Mouse (Mus musculus): ENCODE results near the gene Hipk2. TPM values are rescaled to one million over a fixed set of nuclear protein-coding genes. Genes with fewer than 3 reads are reported as not detected.

Hipk2 gene
- polyA plus RNA-seq, 1 experiment from 2014 or later, result 13.7 TPM

GRCm38 (mm10) chr6:38669580-38669979 is 206.4 kb downstream of the Hipk2 start:
- Histone ChIP-seq H3K9ac (ENCODE audit: low read length) (no peak overlapping the region), H3K4me3 (ENCODE audit: low read depth, low read length) (no peak overlapping the region), H3K4me2 (replicated peaks; ENCODE audit: low read depth) (no peak overlapping the region), H3K27me3 (ENCODE audit: control insufficient read depth, insufficient read depth, low read length) (no peaks in the 10 kb centered on the region), H3K36me3 (ENCODE audit: control insufficient read depth, insufficient read depth, low read length) (no peaks in the 10 kb centered on the region), H3K4me1 (replicated peaks; ENCODE audit: control insufficient read depth, insufficient read depth) (no peaks in the 10 kb centered on the region), H3K9me3 (ENCODE audit: control insufficient read depth, low read length) (no peaks in the 10 kb centered on the region), H3K27ac (replicated peaks) (no peak overlapping the region)
- WGBS, result 81% methylated on average over 6 of the region's 6 CpGs
- DNase-seq (ENCODE audit: low spot score) (no peak), ATAC-seq (ENCODE audit: low FRiP score, low TSS enrichment) (no peak)
- TF ChIP-seq CTCF (IDR thresholded peaks at IDR 0.05; ENCODE audit: low read depth) (peak; percentile 41), EP300 (optimal IDR thresholded peaks at IDR 0.05) (no peak)

GRCm38 (mm10) chr6:38662714-38663615 is 213.0 kb downstream of the Hipk2 start, which contains the start of gene Clec2l:
Gene Clec2l, plus strand, starts transcription at chr6:38663069.
- DNase-seq (ENCODE audit: low spot score), result peak; percentile 49
- peak within 1 kb of the TSS; percentile 56 for H3K9ac ChIP-seq (ENCODE audit: low read length)
- WGBS, result under 1% methylated on average over 55 of the region's 84 CpGs
- H3K4me1 ChIP-seq (replicated peaks; ENCODE audit: control insufficient read depth, insufficient read depth), result 0 out of 2 replicates have a peak, but pooled peaks cover 2% of the 10 kb centered on the region
- H3K4me3 ChIP-seq (ENCODE audit: low read depth, low read length), result peak within 1 kb of the TSS; percentile 47
- no peaks in the 10 kb centered on the region for H3K36me3 ChIP-seq (ENCODE audit: control insufficient read depth, insufficient read depth, low read length)
- ATAC-seq (ENCODE audit: low FRiP score, low TSS enrichment), result peak; percentile 77
- H3K4me2 ChIP-seq (replicated peaks; ENCODE audit: low read depth), result peak within 1 kb of the TSS; percentile 82
- H3K27me3 ChIP-seq (ENCODE audit: control insufficient read depth, insufficient read depth, low read length), result no peaks in the 10 kb centered on the region
- no peak for TF ChIP-seq EP300 (optimal IDR thresholded peaks at IDR 0.05)
- TF ChIP-seq CTCF (IDR thresholded peaks at IDR 0.05; ENCODE audit: low read depth), result no peak
- H3K27ac ChIP-seq (replicated peaks), result no peak within 1 kb of the TSS
- no peaks in the 10 kb centered on the region for H3K9me3 ChIP-seq (ENCODE audit: control insufficient read depth, low read length)

- Histone ChIP-seq H3K4me3 (ENCODE audit: low read depth, low read length) (no peak overlapping the region), H3K4me2 (replicated peaks; ENCODE audit: low read depth) (no peak overlapping the region), H3K27me3 (ENCODE audit: control insufficient read depth, insufficient read depth, low read length) (no peaks in the 10 kb centered on the region), H3K9ac (ENCODE audit: low read length) (no peak overlapping the region), H3K9me3 (ENCODE audit: control insufficient read depth, low read length) (no peaks in the 10 kb centered on the region), H3K27ac (replicated peaks) (no peak overlapping the region), H3K36me3 (ENCODE audit: control insufficient read depth, insufficient read depth, low read length) (no peaks in the 10 kb centered on the region), H3K4me1 (replicated peaks; ENCODE audit: control insufficient read depth, insufficient read depth) (0 out of 2 replicates have a peak, but pooled peaks cover 2% of the 10 kb centered on the region)
- ATAC-seq (ENCODE audit: low FRiP score, low TSS enrichment) (no peak), DNase-seq (ENCODE audit: low spot score) (no peak)
- no peak for TF ChIP-seq CTCF (IDR thresholded peaks at IDR 0.05; ENCODE audit: low read depth)
- TF ChIP-seq EP300 (optimal IDR thresholded peaks at IDR 0.05), result no peak
- 66% methylated on average over 4 of the region's 4 CpGs for WGBS
Measured at GRCm38 (mm10) chr6:38661626-38662025, 214.3 kb downstream of the Hipk2 start.

GRCm38 (mm10) chr6:38650263-38650937 is 225.6 kb downstream of the Hipk2 start:
- DNase-seq (ENCODE audit: low spot score), result peak; percentile 74
- Histone ChIP-seq H3K4me2 (replicated peaks; ENCODE audit: low read depth) (no peak overlapping the region), H3K4me1 (replicated peaks; ENCODE audit: control insufficient read depth, insufficient read depth) (no peaks in the 10 kb centered on the region), H3K4me3 (ENCODE audit: low read depth, low read length) (no peak overlapping the region), H3K27me3 (ENCODE audit: control insufficient read depth, insufficient read depth, low read length) (no peaks in the 10 kb centered on the region), H3K27ac (replicated peaks) (no peak overlapping the region), H3K9me3 (ENCODE audit: control insufficient read depth, low read length) (no peaks in the 10 kb centered on the region), H3K36me3 (ENCODE audit: control insufficient read depth, insufficient read depth, low read length) (no peaks in the 10 kb centered on the region), H3K9ac (ENCODE audit: low read length) (no peak overlapping the region)
- peak; percentile 68; the same call in 1 of the 2 replicates for ATAC-seq (ENCODE audit: low FRiP score, low TSS enrichment)
- WGBS, result 30% methylated on average over 14 of the region's 14 CpGs
- peak; percentile 98 for TF ChIP-seq CTCF (IDR thresholded peaks at IDR 0.05; ENCODE audit: low read depth)
- TF ChIP-seq EP300 (optimal IDR thresholded peaks at IDR 0.05), result no peak

GRCm38 (mm10) chr6:38649545-38649944 is 226.4 kb downstream of the Hipk2 start:
- Histone ChIP-seq H3K4me1 (replicated peaks; ENCODE audit: control insufficient read depth, insufficient read depth) (no peaks in the 10 kb centered on the region), H3K9ac (ENCODE audit: low read length) (no peak overlapping the region), H3K36me3 (ENCODE audit: control insufficient read depth, insufficient read depth, low read length) (no peaks in the 10 kb centered on the region), H3K27ac (replicated peaks) (no peak overlapping the region), H3K4me2 (replicated peaks; ENCODE audit: low read depth) (no peak overlapping the region), H3K9me3 (ENCODE audit: control insufficient read depth, low read length) (no peaks in the 10 kb centered on the region), H3K4me3 (ENCODE audit: low read depth, low read length) (no peak overlapping the region), H3K27me3 (ENCODE audit: control insufficient read depth, insufficient read depth, low read length) (no peaks in the 10 kb centered on the region)
- no peak for DNase-seq (ENCODE audit: low spot score)
- ATAC-seq (ENCODE audit: low FRiP score, low TSS enrichment), result no peak
- 70% methylated on average over 3 of the region's 3 CpGs for WGBS
- no peak for TF ChIP-seq EP300 (optimal IDR thresholded peaks at IDR 0.05)
- TF ChIP-seq CTCF (IDR thresholded peaks at IDR 0.05; ENCODE audit: low read depth), result peak; percentile 44

Other genes starting within 250 kb of the Hipk2 start
- 4.5 and 5.9 TPM in 2 replicates for gene Klrg2, start 238.9 kb downstream of the Hipk2 start, polyA plus RNA-seq (2015; fragmentation: Nextera tagmentation; extraction: Ambion mirVana)
- 0.55 and 1.7 TPM in 2 replicates for gene Clec2l, start 213.1 kb downstream of the Hipk2 start, polyA plus RNA-seq (2015; fragmentation: Nextera tagmentation; extraction: Ambion mirVana)
- gene Tbxas1, start 761 bp downstream of the Hipk2 start, polyA plus RNA-seq (2015; fragmentation: Nextera tagmentation; extraction: Ambion mirVana), result 1.9 and 2.0 TPM in 2 replicates
- 10.1 and 10.4 TPM in 2 replicates for gene Parp12, start 242.2 kb upstream of the Hipk2 start, polyA plus RNA-seq (2015; fragmentation: Nextera tagmentation; extraction: Ambion mirVana)